Mouse (Mus musculus) left cerebral cortex, adult 8-10 months (tissue): ENCODE measurements around the gene Nfix. TPM values are rescaled to one million over a fixed set of nuclear protein-coding genes. Genes with fewer than 3 reads are reported as not detected.
A peak's percentile ranks its signal among the peaks of the same experiment; 100 is the strongest.
"Not testable (repeated sequence)": the region's sequence is repeated elsewhere in the genome, so short reads cannot be mapped to it uniquely, and the experiment has no call there.

Experiments used
- DNase-seq, 2 experiments: peaks; one replicate each; pipeline ENCODE4 v3.0.0; 2022; ENCODE audit warnings: low spot score in 2 of 2
- total RNA-seq, 4 experiments: library from RNA; stranded (reverse); gene quantifications; 2 replicates each; pipeline ENCODE4 v1.2.4; 2022

Gene Nfix
- total RNA-seq, 4 experiments from 2014 or later: 352 to 438 (median 370) TPM

GRCm38 (mm10) chr8:84670295-84671006, 129.7 kb downstream of the Nfix start:
- not testable (repeated sequence) for DNase-seq

- no peak for DNase-seq
Measured at GRCm38 (mm10) chr8:84668731-84669485, 131.2 kb downstream of the Nfix start.

GRCm38 (mm10) chr8:84668081-84668480, 132.1 kb downstream of the Nfix start:
- DNase-seq: no peak

GRCm38 (mm10) chr8:84665385-84665893, 134.7 kb downstream of the Nfix start:
- no peak for DNase-seq

- peak; percentile 62 to 77 for DNase-seq
Measured at GRCm38 (mm10) chr8:84664566-84665384, 135.4 kb downstream of the Nfix start.

GRCm38 (mm10) chr8:84663483-84664327, 136.4 kb downstream of the Nfix start:
- peak; percentile 92 to 96 for DNase-seq

GRCm38 (mm10) chr8:84662581-84663065, 137.5 kb downstream of the Nfix start, which contains the start of gene Ier2:
TSS of gene Ier2 (minus strand) at chr8:84662852.
- peak; percentile 90 to 91 for DNase-seq

- DNase-seq: no peak
Measured at GRCm38 (mm10) chr8:84661961-84662571, 138.1 kb downstream of the Nfix start.

- DNase-seq: peak; percentile 38 to 68
Measured at GRCm38 (mm10) chr8:84661458-84661871, 138.7 kb downstream of the Nfix start.

GRCm38 (mm10) chr8:84660819-84661457, 139.2 kb downstream of the Nfix start:
- DNase-seq: no peak

- DNase-seq: no peak
Measured at GRCm38 (mm10) chr8:84659936-84660818, 140.0 kb downstream of the Nfix start.

- no peak for DNase-seq
Measured at GRCm38 (mm10) chr8:84658951-84659350, 141.2 kb downstream of the Nfix start.

GRCm38 (mm10) chr8:84657680-84658079, 142.5 kb downstream of the Nfix start:
- DNase-seq: no peak

GRCm38 (mm10) chr8:84657203-84657602, 142.9 kb downstream of the Nfix start:
- no peak for DNase-seq

GRCm38 (mm10) chr8:84656641-84657126, 143.5 kb downstream of the Nfix start:
- DNase-seq: no peak

- DNase-seq: no peak
Measured at GRCm38 (mm10) chr8:84656191-84656525, 144.0 kb downstream of the Nfix start.

GRCm38 (mm10) chr8:84655336-84656190, 144.6 kb downstream of the Nfix start:
- DNase-seq: no peak
